Mouse (Mus musculus): ENCODE data around the gene Slc36a1. TPM values are rescaled to one million over a fixed set of nuclear protein-coding genes. Genes with fewer than 3 reads are reported as not detected.

Slc36a1 gene
- total RNA-seq, 2 experiments from 2014 or later = 10.3 to 11.8 TPM

DNA sequence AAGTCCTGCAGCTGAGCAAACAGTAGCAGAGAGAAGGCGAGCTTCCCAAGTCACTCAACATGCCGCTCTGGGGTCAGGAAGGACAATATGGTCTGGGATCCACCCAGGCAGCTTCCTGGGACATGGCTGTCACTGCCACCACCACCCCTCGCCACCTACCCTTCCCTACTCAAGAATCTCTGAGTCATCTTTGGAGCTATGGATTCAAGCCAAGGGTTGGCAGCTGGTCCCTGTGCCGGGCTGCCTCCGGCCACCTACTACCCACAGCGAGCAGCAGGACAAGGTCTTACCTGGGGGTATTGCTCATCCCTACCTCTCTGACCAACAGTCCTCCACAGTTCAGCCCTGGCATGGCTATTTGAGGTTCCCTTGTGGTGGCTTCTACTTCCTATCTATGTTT is 70.6 kb downstream of the Slc36a1 start:
- no peak for DNase-seq

Other genes starting within 250 kb of the Slc36a1 start
- 10 to 100 TPM; 26.7 to 32.7 TPM for gene Tnip1, start 241.4 kb upstream of the Slc36a1 start, total RNA-seq (2021)
- 100 to 1,000 TPM; 206 to 210 TPM for gene Anxa6, start 170.9 kb upstream of the Slc36a1 start, total RNA-seq (2021)
- gene Ccdc69, start 126.2 kb upstream of the Slc36a1 start, total RNA-seq (2021) = 1 to 10 TPM; 5.3 to 8.3 TPM
- gene Gm2a, start 106.2 kb upstream of the Slc36a1 start, total RNA-seq (2021) = 10 to 100 TPM in 1 of 2 experiments, 1 to 10 TPM in 1; 9.2 to 13.8 TPM
- not detected for gene Slc36a3, start 52.6 kb upstream of the Slc36a1 start, total RNA-seq (2021)
- gene Slc36a2, start 19.3 kb upstream of the Slc36a1 start, total RNA-seq (2021) = 10 to 100 TPM; 11.4 to 22.0 TPM
- gene Fat2, start 132.2 kb downstream of the Slc36a1 start, total RNA-seq (2021) = under 1 TPM; 0.13 to 0.15 TPM
- gene Sparc, start 218.8 kb downstream of the Slc36a1 start, total RNA-seq (2021) = 100 to 1,000 TPM; 264 to 308 TPM

Measured in heart, adult 18-20 months (tissue).